Mouse (Mus musculus): ENCODE data around the gene Olfr224. TPM values are rescaled to one million over a fixed set of nuclear protein-coding genes. Genes with fewer than 3 reads are reported as not detected.
"Not testable (repeated sequence)": the region's sequence is repeated elsewhere in the genome, so short reads cannot be mapped to it uniquely, and the experiment has no call there.

Gene Olfr224
- polyA plus RNA-seq, 1 experiment from 2014 or later, result not detected

- WGBS, result 61% methylated on average over 3 of the region's 3 CpGs
- H3K9ac ChIP-seq, result no peak overlapping the region
- H3K27me3 ChIP-seq (ENCODE audit: insufficient read depth, low read length), result no peaks in the 10 kb centered on the region
- H3K27ac ChIP-seq (ENCODE audit: low read depth), result no peak overlapping the region
- no peaks in the 10 kb centered on the region for H3K4me1 ChIP-seq (ENCODE audit: insufficient read depth)
- H3K4me3 ChIP-seq (ENCODE audit: low read depth, low read length), result no peak overlapping the region
- no peaks in the 10 kb centered on the region for H3K9me3 ChIP-seq (ENCODE audit: low read depth, low read length)
- H3K4me2 ChIP-seq, result no peak overlapping the region
- H3K36me3 ChIP-seq (ENCODE audit: insufficient read depth), result no peaks in the 10 kb centered on the region
- ATAC-seq (ENCODE audit: insufficient read depth), result no peak
- no peak for DNase-seq
- TF ChIP-seq CTCF (IDR thresholded peaks at IDR 0.05; ENCODE audit: low read depth), result no peak
Measured at GRCm38 (mm10) chr11:58588620-58589250, 18.4 kb upstream of the Olfr224 start.

GRCm38 (mm10) chr11:58587898-58588348, 17.6 kb upstream of the Olfr224 start:
- Histone ChIP-seq H3K4me2 (no peak overlapping the region), H3K9ac (no peak overlapping the region), H3K27ac (ENCODE audit: low read depth) (no peak overlapping the region), H3K9me3 (ENCODE audit: low read depth, low read length) (no peaks in the 10 kb centered on the region), H3K4me1 (ENCODE audit: insufficient read depth) (no peaks in the 10 kb centered on the region), H3K4me3 (ENCODE audit: low read depth, low read length) (no peak overlapping the region), H3K27me3 (ENCODE audit: insufficient read depth, low read length) (no peaks in the 10 kb centered on the region), H3K36me3 (ENCODE audit: insufficient read depth) (no peaks in the 10 kb centered on the region)
- TF ChIP-seq CTCF (IDR thresholded peaks at IDR 0.05; ENCODE audit: low read depth), result peak; percentile 73
- ATAC-seq (ENCODE audit: insufficient read depth) (no peak), DNase-seq (peak; percentile 38)
- 63% methylated on average over 7 of the region's 7 CpGs for WGBS

GRCm38 (mm10) chr11:58578636-58579035, 8.3 kb upstream of the Olfr224 start:
- H3K4me2 ChIP-seq, result no peak overlapping the region
- H3K9me3 ChIP-seq (ENCODE audit: low read depth, low read length), result no peaks in the 10 kb centered on the region
- no peak overlapping the region for H3K9ac ChIP-seq
- no peak for DNase-seq
- ATAC-seq (ENCODE audit: insufficient read depth), result no peak
- H3K36me3 ChIP-seq (ENCODE audit: insufficient read depth), result no peaks in the 10 kb centered on the region
- H3K27me3 ChIP-seq (ENCODE audit: insufficient read depth, low read length), result no peaks in the 10 kb centered on the region
- no peaks in the 10 kb centered on the region for H3K4me1 ChIP-seq (ENCODE audit: insufficient read depth)
- no peak overlapping the region for H3K4me3 ChIP-seq (ENCODE audit: low read depth, low read length)
- WGBS, result 65% methylated on average over 8 of the region's 8 CpGs
- no peak for TF ChIP-seq CTCF (IDR thresholded peaks at IDR 0.05; ENCODE audit: low read depth)
- no peak overlapping the region for H3K27ac ChIP-seq (ENCODE audit: low read depth)

DNA sequence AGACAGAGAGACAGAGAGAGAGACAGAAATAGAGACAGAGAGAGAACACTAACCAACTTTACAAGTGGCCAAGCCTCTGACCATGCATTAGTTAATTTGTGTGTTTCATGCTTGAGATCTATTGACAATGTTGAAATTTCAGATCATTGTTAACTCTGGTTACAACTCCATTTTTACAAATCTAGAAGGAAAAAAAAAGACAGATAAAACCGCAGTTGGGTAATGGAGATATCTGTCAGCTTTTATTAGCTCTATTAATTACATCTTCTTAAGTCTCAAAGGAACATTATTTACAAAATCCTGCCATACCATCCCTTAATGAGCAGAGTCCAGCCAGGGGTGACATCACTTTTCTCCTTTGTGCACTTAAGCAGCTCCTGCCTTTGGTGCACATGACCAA, 7.1 kb upstream of the Olfr224 start, which contains the start of gene Olfr325:
TSS of gene Olfr325 (plus strand) at position 301 of the 400 bp plus-strand sequence.
- Histone ChIP-seq H3K4me3 (ENCODE audit: low read depth, low read length) (no peak within 1 kb of the TSS), H3K9me3 (ENCODE audit: low read depth, low read length) (no peaks in the 10 kb centered on the region), H3K4me1 (ENCODE audit: insufficient read depth) (no peaks in the 10 kb centered on the region), H3K4me2 (no peak within 1 kb of the TSS), H3K36me3 (ENCODE audit: insufficient read depth) (no peaks in the 10 kb centered on the region), H3K9ac (no peak within 1 kb of the TSS), H3K27me3 (ENCODE audit: insufficient read depth, low read length) (no peaks in the 10 kb centered on the region), H3K27ac (ENCODE audit: low read depth) (no peak within 1 kb of the TSS)
- ATAC-seq (ENCODE audit: insufficient read depth) (no peak), DNase-seq (no peak)
- 67% methylated on average over 1 of the region's 1 CpGs for WGBS
- no peak for TF ChIP-seq CTCF (IDR thresholded peaks at IDR 0.05; ENCODE audit: low read depth)

- H3K9me3 ChIP-seq (ENCODE audit: low read depth, low read length), result no peaks in the 10 kb centered on the region
- H3K36me3 ChIP-seq (ENCODE audit: insufficient read depth), result no peaks in the 10 kb centered on the region
- no peaks in the 10 kb centered on the region for H3K27me3 ChIP-seq (ENCODE audit: insufficient read depth, low read length)
- no peak within 1 kb of the TSS for H3K27ac ChIP-seq (ENCODE audit: low read depth)
- H3K9ac ChIP-seq, result no peak within 1 kb of the TSS
- no peak for TF ChIP-seq CTCF (IDR thresholded peaks at IDR 0.05; ENCODE audit: low read depth)
- no peaks in the 10 kb centered on the region for H3K4me1 ChIP-seq (ENCODE audit: insufficient read depth)
- no peak for DNase-seq
- ATAC-seq (ENCODE audit: insufficient read depth), result no peak
- 90% methylated on average over 1 of the region's 1 CpGs for WGBS
- no peak within 1 kb of the TSS for H3K4me2 ChIP-seq
- no peak within 1 kb of the TSS for H3K4me3 ChIP-seq (ENCODE audit: low read depth, low read length)
Measured at GRCm38 (mm10) chr11:58555536-58555935, 14.8 kb downstream of the Olfr224 start, which contains the start of gene Olfr328. Olfr328 (minus strand) TSS chr11:58555636.

DNA sequence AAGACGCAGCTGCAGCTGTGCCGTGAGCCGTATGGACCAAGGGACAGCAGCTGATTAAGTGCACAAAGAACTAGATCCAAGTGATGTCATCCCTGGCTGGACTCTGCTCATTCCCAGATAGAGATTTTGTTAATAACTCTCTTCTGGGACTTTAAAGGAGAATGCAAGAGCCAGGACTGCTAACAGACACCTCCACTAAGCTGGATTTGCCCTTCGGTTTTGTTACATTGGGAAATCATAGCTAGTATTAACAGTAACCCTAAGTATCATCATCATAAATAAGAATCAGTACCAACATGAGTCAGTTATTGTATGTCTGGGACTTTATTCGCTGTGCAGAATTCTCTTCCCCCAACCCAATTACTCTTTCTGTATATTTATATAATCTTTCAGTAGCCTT, 24.0 kb downstream of the Olfr224 start, which contains the start of gene Olfr329-ps:
TSS of gene Olfr329-ps (minus strand) at position 101 of the 400 bp plus-strand sequence.
- 68% methylated on average over 5 of the region's 5 CpGs for WGBS
- Histone ChIP-seq H3K9me3 (ENCODE audit: low read depth, low read length) (no peaks in the 10 kb centered on the region), H3K27me3 (ENCODE audit: insufficient read depth, low read length) (no peaks in the 10 kb centered on the region), H3K4me1 (ENCODE audit: insufficient read depth) (no peaks in the 10 kb centered on the region), H3K27ac (ENCODE audit: low read depth) (no peak within 1 kb of the TSS), H3K36me3 (ENCODE audit: insufficient read depth) (no peaks in the 10 kb centered on the region), H3K4me2 (no peak within 1 kb of the TSS), H3K4me3 (ENCODE audit: low read depth, low read length) (no peak within 1 kb of the TSS), H3K9ac (no peak within 1 kb of the TSS)
- no peak for TF ChIP-seq CTCF (IDR thresholded peaks at IDR 0.05; ENCODE audit: low read depth)
- DNase-seq (no peak), ATAC-seq (ENCODE audit: insufficient read depth) (no peak)

DNA sequence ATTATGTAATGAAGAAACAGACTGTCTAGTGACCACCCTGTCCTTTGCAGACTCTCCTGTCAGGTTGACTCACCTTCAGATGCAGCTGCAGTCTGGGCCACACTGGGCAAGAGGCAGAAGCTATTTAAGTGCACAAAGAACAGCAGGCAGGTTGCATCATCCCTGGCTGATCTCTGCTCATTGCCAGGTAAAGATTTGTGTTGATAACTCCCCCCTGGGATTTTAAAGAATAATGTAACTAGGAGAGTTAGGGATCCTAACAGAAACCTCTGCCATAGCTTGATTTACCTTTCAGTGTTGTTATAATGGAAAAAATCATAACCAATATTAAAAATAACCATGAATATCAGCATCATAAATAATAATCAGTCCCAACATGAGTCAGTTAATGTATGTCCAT, 35.6 kb downstream of the Olfr224 start, which contains the start of gene Olfr330:
TSS of gene Olfr330 (minus strand) at position 101 of the 400 bp plus-strand sequence.
- not testable (repeated sequence) for ATAC-seq (ENCODE audit: insufficient read depth); H3K27ac ChIP-seq (ENCODE audit: low read depth); H3K9me3 ChIP-seq (ENCODE audit: low read depth, low read length); H3K4me2 ChIP-seq; H3K36me3 ChIP-seq (ENCODE audit: insufficient read depth); H3K27me3 ChIP-seq (ENCODE audit: insufficient read depth, low read length); H3K9ac ChIP-seq; DNase-seq; H3K4me3 ChIP-seq (ENCODE audit: low read depth, low read length); H3K4me1 ChIP-seq (ENCODE audit: insufficient read depth)

GRCm38 (mm10) chr11:58519756-58520155, 50.6 kb downstream of the Olfr224 start:
- not testable (repeated sequence) for H3K4me3 ChIP-seq (ENCODE audit: low read depth, low read length); H3K4me1 ChIP-seq (ENCODE audit: insufficient read depth); H3K27ac ChIP-seq (ENCODE audit: low read depth); ATAC-seq (ENCODE audit: insufficient read depth); H3K4me2 ChIP-seq; DNase-seq; H3K9ac ChIP-seq; H3K27me3 ChIP-seq (ENCODE audit: insufficient read depth, low read length); H3K36me3 ChIP-seq (ENCODE audit: insufficient read depth); H3K9me3 ChIP-seq (ENCODE audit: low read depth, low read length)
- WGBS, result 87% methylated on average over 7 of the region's 9 CpGs

DNA sequence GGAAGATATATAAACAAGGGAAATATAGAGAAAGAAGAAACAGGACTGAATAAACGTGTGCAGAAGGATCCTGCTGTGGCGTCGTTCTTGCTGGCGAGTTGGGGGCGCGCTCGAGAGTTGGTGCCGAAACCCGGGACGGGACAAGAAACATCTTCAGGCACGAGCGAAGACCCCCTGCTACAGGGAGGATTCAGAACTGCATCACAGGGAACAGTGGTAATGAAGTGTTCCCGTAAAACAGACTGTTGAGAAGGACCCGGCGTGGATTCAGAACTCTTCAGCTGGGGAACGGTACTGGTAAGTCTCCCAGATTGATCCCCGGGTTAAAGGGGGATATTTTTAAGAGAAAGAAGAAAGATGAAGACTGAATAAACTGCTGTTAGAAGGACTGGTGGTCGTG, 51.4 kb downstream of the Olfr224 start:
- DNase-seq; H3K27me3 ChIP-seq (ENCODE audit: insufficient read depth, low read length); H3K9ac ChIP-seq; H3K4me2 ChIP-seq; H3K27ac ChIP-seq (ENCODE audit: low read depth); H3K4me3 ChIP-seq (ENCODE audit: low read depth, low read length); H3K36me3 ChIP-seq (ENCODE audit: insufficient read depth); H3K9me3 ChIP-seq (ENCODE audit: low read depth, low read length); ATAC-seq (ENCODE audit: insufficient read depth); H3K4me1 ChIP-seq (ENCODE audit: insufficient read depth): not testable (repeated sequence)
- 93% methylated on average over 15 of the region's 18 CpGs for WGBS
